Mouse (Mus musculus): ENCODE data around the gene Tbx3. TPM values are rescaled to one million over a fixed set of nuclear protein-coding genes. Genes with fewer than 3 reads are reported as not detected.

Gene Tbx3
- polyA plus RNA-seq, 1 experiment = 3.7 TPM

GRCm38 (mm10) chr5:119656856-119657255 lies 13.6 kb upstream of the Tbx3 start:
- H3K4me3 ChIP-seq (ENCODE audit: insufficient read depth, low read depth, low read length) = no peak overlapping the region
- no peaks in the 10 kb centered on the region for H3K4me1 ChIP-seq (ENCODE audit: control insufficient read depth, insufficient read depth, insufficient read length, low read length)
- H3K27ac ChIP-seq (replicated peaks; ENCODE audit: low read depth, low read length) = no peak overlapping the region

- Histone ChIP-seq H3K27ac (replicated peaks; ENCODE audit: low read depth, low read length) (no peak overlapping the region), H3K4me1 (ENCODE audit: control insufficient read depth, insufficient read depth, insufficient read length, low read length) (no peaks in the 10 kb centered on the region), H3K4me3 (ENCODE audit: insufficient read depth, low read depth, low read length) (no peak overlapping the region)
Measured at GRCm38 (mm10) chr5:119657362-119657761, 13.1 kb upstream of the Tbx3 start.

DNA sequence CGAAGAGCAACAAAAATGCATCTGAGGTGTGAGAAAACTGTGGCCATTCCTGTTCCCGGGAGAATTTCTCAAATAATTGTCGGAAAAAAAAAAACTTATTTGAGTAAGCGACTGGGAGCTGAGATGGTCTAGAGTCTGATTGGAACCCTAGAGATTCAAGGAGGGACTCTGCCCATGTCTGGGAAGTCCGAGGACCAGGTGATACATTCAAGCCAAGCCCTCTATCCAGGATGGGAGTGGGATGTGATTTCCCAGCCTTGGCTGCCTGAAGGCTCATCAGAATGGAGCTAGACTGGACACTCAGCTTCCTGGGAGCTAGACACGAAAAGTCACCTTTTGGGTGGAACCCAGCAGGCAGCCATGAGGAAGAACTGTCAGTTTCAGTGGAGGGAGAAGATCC lies 12.7 kb upstream of the Tbx3 start:
- Histone ChIP-seq H3K4me1 (ENCODE audit: control insufficient read depth, insufficient read depth, insufficient read length, low read length) (no peaks in the 10 kb centered on the region), H3K4me3 (ENCODE audit: insufficient read depth, low read depth, low read length) (no peak overlapping the region), H3K27ac (replicated peaks; ENCODE audit: low read depth, low read length) (no peak overlapping the region)

DNA sequence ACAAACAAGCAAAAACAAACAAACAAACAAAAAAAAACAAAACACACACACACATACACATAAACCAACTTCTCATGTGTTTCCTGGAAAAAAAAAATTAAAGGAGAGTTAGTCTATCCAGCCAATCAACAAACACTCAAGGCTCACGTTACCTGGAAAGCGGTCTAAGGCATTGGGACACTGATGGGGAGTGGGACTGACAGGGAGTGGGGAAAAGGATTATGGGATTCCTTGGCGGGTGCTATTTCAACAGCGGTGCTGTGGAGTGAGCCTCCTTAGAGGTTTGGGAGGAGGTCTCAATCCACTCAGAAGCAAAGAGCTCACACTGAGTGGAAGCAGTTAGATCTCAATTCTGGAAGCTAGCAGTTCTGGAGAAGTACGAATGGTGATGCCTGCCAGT lies 12.1 kb upstream of the Tbx3 start:
- no peak overlapping the region for H3K4me3 ChIP-seq (ENCODE audit: insufficient read depth, low read depth, low read length)
- H3K27ac ChIP-seq (replicated peaks; ENCODE audit: low read depth, low read length) = no peak overlapping the region
- H3K4me1 ChIP-seq (ENCODE audit: control insufficient read depth, insufficient read depth, insufficient read length, low read length) = no peaks in the 10 kb centered on the region

DNA sequence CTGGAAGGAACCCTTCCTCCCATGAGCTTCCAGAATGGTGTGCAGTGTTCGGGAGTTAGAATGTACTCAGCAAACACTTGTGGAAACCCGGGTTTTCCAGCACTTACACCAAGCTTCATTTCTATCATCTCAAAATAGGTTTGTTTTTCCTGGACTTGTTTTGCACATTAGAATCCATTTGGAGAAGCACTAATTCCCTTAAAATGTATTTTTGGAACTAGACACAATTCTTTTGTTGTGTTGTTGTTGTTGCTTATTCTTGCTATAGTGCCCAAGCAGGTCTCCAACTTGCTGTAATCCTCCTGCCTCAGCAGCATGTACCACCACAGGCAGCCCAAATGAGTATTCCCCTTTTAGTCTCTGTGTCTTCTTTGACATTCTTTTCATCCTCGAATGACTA lies 11.4 kb upstream of the Tbx3 start:
- no peak overlapping the region for H3K4me3 ChIP-seq (ENCODE audit: insufficient read depth, low read depth, low read length)
- H3K4me1 ChIP-seq (ENCODE audit: control insufficient read depth, insufficient read depth, insufficient read length, low read length) = no peaks in the 10 kb centered on the region
- no peak overlapping the region for H3K27ac ChIP-seq (replicated peaks; ENCODE audit: low read depth, low read length)

GRCm38 (mm10) chr5:119660526-119661410 lies 9.7 kb upstream of the Tbx3 start:
- Histone ChIP-seq H3K4me3 (ENCODE audit: insufficient read depth, low read depth, low read length) (no peak overlapping the region), H3K27ac (replicated peaks; ENCODE audit: low read depth, low read length) (no peak overlapping the region)

DNA sequence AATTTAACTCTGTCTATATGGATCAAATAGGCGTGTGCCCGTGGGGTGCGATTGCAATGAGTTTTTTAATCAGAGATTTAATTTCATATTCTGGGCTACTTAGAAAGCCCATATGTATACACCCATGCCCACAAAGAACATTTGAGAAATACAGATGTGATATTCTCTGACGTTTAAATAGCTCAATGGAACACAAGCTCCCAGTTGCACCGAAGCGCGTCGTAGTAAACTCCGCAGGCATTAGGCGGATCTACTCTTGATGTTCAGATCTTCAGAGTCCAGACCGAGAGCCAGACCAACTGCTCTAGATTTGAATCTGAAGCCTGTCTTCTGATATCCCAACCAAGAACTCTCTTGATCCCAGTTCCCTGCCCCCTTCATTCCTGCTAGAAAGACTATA lies 9.0 kb upstream of the Tbx3 start:
- Histone ChIP-seq H3K4me3 (ENCODE audit: insufficient read depth, low read depth, low read length) (no peak overlapping the region), H3K4me1 (ENCODE audit: control insufficient read depth, insufficient read depth, insufficient read length, low read length) (no peaks in the 10 kb centered on the region), H3K27ac (replicated peaks; ENCODE audit: low read depth, low read length) (no peak overlapping the region)

More at GRCm38 (mm10) chr5:119660526-119661410, 9.7 kb upstream of the Tbx3 start:
- H3K4me1 ChIP-seq (ENCODE audit: control insufficient read depth, insufficient read depth, insufficient read length, low read length) = no peaks in the 10 kb centered on the region

- H3K4me1 ChIP-seq (ENCODE audit: control insufficient read depth, insufficient read depth, insufficient read length, low read length) = no peaks in the 10 kb centered on the region
- H3K27ac ChIP-seq (replicated peaks; ENCODE audit: low read depth, low read length) = no peak overlapping the region
- no peak overlapping the region for H3K4me3 ChIP-seq (ENCODE audit: insufficient read depth, low read depth, low read length)
Measured at GRCm38 (mm10) chr5:119662326-119662725, 8.1 kb upstream of the Tbx3 start.

- Histone ChIP-seq H3K4me1 (ENCODE audit: control insufficient read depth, insufficient read depth, insufficient read length, low read length) (no peaks in the 10 kb centered on the region), H3K4me3 (ENCODE audit: insufficient read depth, low read depth, low read length) (no peak overlapping the region), H3K27ac (replicated peaks; ENCODE audit: low read depth, low read length) (no peak overlapping the region)
Measured at GRCm38 (mm10) chr5:119662731-119663130, 7.7 kb upstream of the Tbx3 start.

DNA sequence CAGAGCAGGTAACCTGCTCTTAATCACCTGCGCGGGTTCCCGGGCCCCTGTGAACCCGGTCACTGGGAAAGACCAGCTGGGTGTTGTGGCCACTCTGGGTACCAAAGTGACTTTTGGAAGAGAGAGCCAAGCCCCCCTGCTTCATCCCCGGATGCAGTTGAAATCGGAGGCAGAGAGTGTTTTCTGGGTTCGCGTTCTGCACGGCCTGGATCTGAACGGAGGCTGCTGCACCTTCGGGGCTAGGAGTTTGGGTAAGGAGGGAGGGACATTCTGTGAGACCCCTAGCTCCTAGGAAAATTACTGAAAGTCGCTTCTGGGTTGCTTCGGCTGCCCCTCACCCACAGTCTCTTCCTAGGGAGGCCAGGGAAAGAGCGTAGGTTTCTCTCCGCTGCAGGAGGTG lies 7.2 kb upstream of the Tbx3 start:
- H3K27ac ChIP-seq (replicated peaks; ENCODE audit: low read depth, low read length) = no peak overlapping the region
- H3K4me1 ChIP-seq (ENCODE audit: control insufficient read depth, insufficient read depth, insufficient read length, low read length) = no peaks in the 10 kb centered on the region
- H3K4me3 ChIP-seq (ENCODE audit: insufficient read depth, low read depth, low read length) = no peak overlapping the region

GRCm38 (mm10) chr5:119663747-119664146 lies 6.7 kb upstream of the Tbx3 start:
- Histone ChIP-seq H3K4me1 (ENCODE audit: control insufficient read depth, insufficient read depth, insufficient read length, low read length) (no peaks in the 10 kb centered on the region), H3K27ac (replicated peaks; ENCODE audit: low read depth, low read length) (no peak overlapping the region), H3K4me3 (ENCODE audit: insufficient read depth, low read depth, low read length) (no peak overlapping the region)

DNA sequence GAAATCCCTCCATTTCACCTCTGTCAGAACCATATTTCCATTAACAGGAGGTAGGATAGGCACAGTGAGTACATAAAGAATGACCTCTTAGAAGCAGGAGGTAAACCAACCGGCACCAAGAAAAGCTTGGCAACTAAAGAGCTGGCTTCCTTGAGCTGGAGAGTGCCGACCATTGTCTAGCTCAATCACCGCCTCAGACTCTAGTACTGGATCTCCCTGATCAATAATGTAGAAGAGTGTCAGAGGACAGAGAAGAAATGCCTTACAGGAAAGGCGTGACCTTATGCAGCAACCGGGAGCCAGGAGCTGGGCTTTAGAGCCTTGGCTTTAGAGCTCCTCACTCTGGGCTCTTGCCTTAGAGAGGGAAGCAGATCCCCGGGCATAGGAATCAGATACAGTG lies 4.7 kb upstream of the Tbx3 start:
- Histone ChIP-seq H3K4me3 (ENCODE audit: insufficient read depth, low read depth, low read length) (no peak overlapping the region), H3K27ac (replicated peaks; ENCODE audit: low read depth, low read length) (no peak overlapping the region), H3K4me1 (ENCODE audit: control insufficient read depth, insufficient read depth, insufficient read length, low read length) (no peaks in the 10 kb centered on the region)

DNA sequence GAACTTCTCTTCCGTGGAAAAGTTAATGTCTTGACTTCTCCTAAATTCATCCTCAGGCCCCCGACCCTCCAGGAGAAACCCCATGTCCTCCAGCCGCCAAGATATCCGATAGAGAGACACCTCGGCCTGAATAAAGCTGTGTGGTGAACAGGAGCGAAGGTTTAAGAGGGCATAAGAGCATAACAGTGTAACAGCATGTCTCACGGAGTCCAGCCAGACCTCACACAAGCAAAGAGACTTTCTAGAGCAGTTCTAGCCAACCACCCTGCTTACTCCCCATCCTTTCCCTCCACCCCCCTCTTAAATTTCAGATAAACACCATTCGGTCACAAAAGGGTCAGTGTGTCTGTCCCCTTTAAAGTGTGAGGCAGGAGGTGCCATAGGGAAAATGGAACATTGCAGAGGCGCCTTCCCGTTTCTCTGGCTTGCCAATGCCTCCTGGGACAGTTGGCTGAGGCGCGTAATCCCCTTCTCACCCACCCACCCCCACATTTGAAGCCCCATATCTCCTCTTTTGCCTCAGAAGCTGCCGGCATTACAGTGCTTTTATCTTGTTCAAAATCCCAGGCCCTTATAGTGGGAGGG lies 3.0 kb upstream of the Tbx3 start:
- no peak overlapping the region for H3K27ac ChIP-seq (replicated peaks; ENCODE audit: low read depth, low read length)
- no peak overlapping the region for H3K4me3 ChIP-seq (ENCODE audit: insufficient read depth, low read depth, low read length)
- H3K4me1 ChIP-seq (ENCODE audit: control insufficient read depth, insufficient read depth, insufficient read length, low read length) = no peaks in the 10 kb centered on the region

GRCm38 (mm10) chr5:119668191-119668912 lies 2.1 kb upstream of the Tbx3 start:
- Histone ChIP-seq H3K27ac (replicated peaks; ENCODE audit: low read depth, low read length) (no peak overlapping the region), H3K4me3 (ENCODE audit: insufficient read depth, low read depth, low read length) (no peak overlapping the region), H3K4me1 (ENCODE audit: control insufficient read depth, insufficient read depth, insufficient read length, low read length) (no peaks in the 10 kb centered on the region)

DNA sequence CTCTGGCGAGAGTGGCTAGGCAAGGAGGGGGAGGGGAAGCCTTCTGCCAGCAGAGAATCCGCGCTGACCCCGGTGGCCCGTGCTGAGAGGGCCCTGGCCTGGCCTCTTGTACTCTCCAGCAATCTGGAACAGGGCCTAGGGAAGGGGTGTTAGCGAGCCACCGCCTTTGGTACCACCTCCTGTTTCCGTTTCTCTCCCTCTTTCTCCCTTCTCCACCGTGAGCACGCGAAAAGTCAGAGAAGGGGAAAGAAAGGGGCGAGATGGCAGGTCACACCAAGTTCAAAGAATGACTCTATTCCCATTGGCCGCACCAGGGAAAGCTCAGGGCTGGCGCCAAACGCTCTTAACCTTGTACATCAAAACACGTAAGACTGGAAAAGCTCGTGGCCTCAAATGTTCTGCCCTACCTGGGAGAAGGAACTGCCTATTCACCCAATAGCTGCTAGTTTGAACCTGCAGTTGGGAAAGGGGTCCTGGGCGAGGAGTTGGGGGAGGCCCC lies 1.5 kb upstream of the Tbx3 start:
- Histone ChIP-seq H3K4me1 (ENCODE audit: control insufficient read depth, insufficient read depth, insufficient read length, low read length) (no peaks in the 10 kb centered on the region), H3K4me3 (ENCODE audit: insufficient read depth, low read depth, low read length) (no peak overlapping the region), H3K27ac (replicated peaks; ENCODE audit: low read depth, low read length) (no peak overlapping the region)

All from brown adipose tissue, adult 24 weeks (tissue).